Mouse (Mus musculus): Measurements from ENCODE around the gene Dtx1. TPM values are rescaled to one million over a fixed set of nuclear protein-coding genes. Genes with fewer than 3 reads are reported as not detected.

Dtx1 gene
- polyA plus RNA-seq, 1 experiment: 264 TPM

DNA sequence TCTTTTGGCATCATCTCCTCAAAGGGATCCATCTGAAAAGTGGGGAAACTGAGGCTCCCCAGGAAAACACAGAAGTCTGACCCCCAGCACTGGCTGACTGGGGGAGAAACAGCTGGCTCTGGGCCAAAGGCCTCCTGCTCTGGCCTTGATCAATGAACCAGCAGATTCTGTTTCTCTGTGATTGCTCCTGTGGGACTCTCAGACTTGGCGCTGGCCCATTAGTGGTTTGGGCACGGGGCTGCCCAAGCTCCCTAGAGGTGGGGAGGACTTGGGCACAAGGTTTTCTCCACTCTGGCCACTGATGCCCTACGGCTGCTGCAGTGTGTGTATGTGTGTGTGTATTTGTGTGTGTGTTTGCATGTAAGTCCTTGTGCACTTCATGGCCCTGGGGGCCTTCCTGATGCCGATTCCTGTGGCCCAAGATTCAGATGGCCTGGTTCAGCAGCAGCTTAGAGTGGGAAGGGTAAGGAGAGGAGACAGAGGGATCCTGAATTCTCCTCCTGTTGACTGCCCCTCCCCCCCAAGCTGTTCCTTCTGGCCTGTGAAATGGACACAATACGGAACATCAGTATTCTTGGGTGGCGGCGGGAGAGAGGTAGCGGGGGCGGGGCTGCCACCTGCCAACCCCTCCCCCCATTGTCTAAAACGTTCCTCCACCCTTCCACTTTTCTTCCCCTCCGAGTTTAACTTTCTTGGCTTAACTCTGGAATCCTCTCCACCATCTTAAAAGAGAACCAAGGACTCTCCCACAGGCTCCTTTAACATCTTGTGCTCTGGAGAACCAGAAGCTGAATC lies 10.5 kb downstream of the Dtx1 start:
- Histone ChIP-seq H3K27ac (ENCODE audit: insufficient read depth, low read length) (no peak overlapping the region), H3K4me1 (ENCODE audit: control insufficient read depth, insufficient read depth, insufficient read length) (peaks cover 39% of the 10 kb centered on the region), H3K4me3 (ENCODE audit: extremely low read depth, insufficient read depth, insufficient read length) (no peak overlapping the region), H3K36me3 (ENCODE audit: control insufficient read depth, insufficient read depth, low read length) (peaks cover 4% of the 10 kb centered on the region; the same call in 1 of the 2 replicates), H3K27me3 (ENCODE audit: control insufficient read depth, insufficient read depth, low read length) (no peaks in the 10 kb centered on the region)
- WGBS: 54% methylated on average over 11 of the region's 11 CpGs
- TF ChIP-seq POLR2A (IDR thresholded peaks at IDR 0.05; ENCODE audit: low read depth, low read length) (no peak), CTCF (IDR thresholded peaks at IDR 0.05; ENCODE audit: extremely low read depth, insufficient read depth, insufficient read length, insufficient replicate concordance) (no peak)
- no peak for DNase-seq (ENCODE audit: low read depth in 1 of 2, low spot score in 2 of 2)

DNA sequence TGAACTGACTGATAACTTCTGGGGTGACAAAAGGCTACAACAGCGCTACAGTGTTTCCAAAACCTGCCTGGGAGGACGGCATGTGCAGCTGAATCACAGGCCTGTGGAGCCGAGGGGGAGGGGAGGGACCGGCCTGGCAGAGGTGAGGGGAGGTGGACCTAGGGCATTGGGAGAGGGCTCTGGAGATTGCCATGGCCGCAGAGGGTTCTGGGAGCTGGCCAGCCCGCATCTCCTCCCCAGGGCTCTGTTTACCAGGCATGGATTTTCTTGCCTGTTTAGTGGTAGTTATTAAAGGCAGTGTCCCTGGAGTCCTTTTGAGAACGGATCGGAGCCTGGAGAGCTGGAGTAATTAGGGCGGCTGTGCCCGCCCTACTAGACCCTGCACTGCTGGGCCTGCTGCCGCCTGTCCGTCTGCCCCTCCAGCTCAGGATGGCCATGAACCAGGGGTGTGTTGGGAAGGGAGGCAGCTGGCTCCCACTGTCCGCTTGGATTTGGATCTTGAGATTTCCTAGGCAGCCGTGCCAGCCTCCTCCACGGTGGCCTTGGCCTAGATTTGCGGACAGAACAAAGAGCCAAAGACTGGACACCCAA lies 12.8 kb downstream of the Dtx1 start:
- H3K36me3 ChIP-seq (ENCODE audit: control insufficient read depth, insufficient read depth, low read length): peaks cover 7% of the 10 kb centered on the region; the same call in 1 of the 2 replicates
- H3K4me1 ChIP-seq (ENCODE audit: control insufficient read depth, insufficient read depth, insufficient read length): peaks cover 24% of the 10 kb centered on the region
- no peak overlapping the region for H3K4me3 ChIP-seq (ENCODE audit: extremely low read depth, insufficient read depth, insufficient read length)
- H3K27me3 ChIP-seq (ENCODE audit: control insufficient read depth, insufficient read depth, low read length): no peaks in the 10 kb centered on the region
- 76% methylated on average over 16 of the region's 16 CpGs for WGBS
- no peak for DNase-seq (ENCODE audit: low read depth in 1 of 2, low spot score in 2 of 2)
- no peak overlapping the region for H3K27ac ChIP-seq (ENCODE audit: insufficient read depth, low read length)
- TF ChIP-seq POLR2A (IDR thresholded peaks at IDR 0.05; ENCODE audit: low read depth, low read length): no peak
- TF ChIP-seq CTCF (IDR thresholded peaks at IDR 0.05; ENCODE audit: extremely low read depth, insufficient read depth, insufficient read length, insufficient replicate concordance): no peak

DNA sequence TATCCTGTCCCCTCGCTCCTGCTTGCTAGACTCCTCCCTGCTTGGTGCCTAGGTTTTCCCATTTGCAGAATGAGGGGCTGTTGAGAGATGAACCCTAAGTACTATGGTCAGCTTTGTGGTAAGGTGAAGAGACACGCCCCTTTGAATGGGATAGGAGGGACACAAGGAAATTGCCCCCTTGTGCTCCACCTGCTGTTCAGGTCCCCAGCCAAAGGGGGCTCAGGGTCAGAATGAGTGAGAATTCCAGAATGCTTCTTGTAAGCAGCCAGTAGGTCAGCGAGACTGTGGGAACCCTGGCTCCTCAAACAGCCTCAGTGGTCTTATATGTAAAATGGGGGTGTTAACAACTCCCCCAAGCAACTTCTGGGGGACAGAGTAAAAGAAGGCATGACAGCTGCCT lies 13.5 kb downstream of the Dtx1 start:
- Histone ChIP-seq H3K27ac (ENCODE audit: insufficient read depth, low read length) (no peak overlapping the region), H3K27me3 (ENCODE audit: control insufficient read depth, insufficient read depth, low read length) (no peaks in the 10 kb centered on the region), H3K4me1 (ENCODE audit: control insufficient read depth, insufficient read depth, insufficient read length) (peaks cover 19% of the 10 kb centered on the region; the same call in 1 of the 2 replicates), H3K36me3 (ENCODE audit: control insufficient read depth, insufficient read depth, low read length) (peaks cover 7% of the 10 kb centered on the region; the same call in 1 of the 2 replicates), H3K4me3 (ENCODE audit: extremely low read depth, insufficient read depth, insufficient read length) (no peak overlapping the region)
- TF ChIP-seq CTCF (IDR thresholded peaks at IDR 0.05; ENCODE audit: extremely low read depth, insufficient read depth, insufficient read length, insufficient replicate concordance) (no peak), POLR2A (IDR thresholded peaks at IDR 0.05; ENCODE audit: low read depth, low read length) (no peak)
- WGBS: 67% methylated on average over 3 of the region's 3 CpGs
- no peak for DNase-seq (ENCODE audit: low read depth in 1 of 2, low spot score in 2 of 2)

DNA sequence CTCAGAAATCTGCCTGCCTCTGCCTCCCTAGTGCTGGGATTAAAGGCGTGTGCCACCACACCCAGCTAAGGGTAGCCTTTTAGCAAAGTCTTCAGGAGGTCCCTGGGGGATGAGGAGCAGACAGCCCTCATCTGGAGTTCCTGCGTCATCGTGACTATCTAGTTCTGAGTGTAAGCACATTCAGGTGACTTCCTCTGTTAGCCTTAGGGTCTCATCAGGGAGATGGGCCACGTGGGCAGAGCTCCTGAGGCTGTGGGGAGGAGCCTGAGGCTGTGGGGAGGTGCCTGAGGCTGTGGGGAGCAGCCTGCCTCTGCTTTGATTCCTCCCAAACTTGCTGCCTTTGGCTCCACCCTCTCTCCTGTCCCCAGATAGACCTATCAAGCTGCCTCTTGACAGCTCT lies 14.9 kb downstream of the Dtx1 start:
- no peaks in the 10 kb centered on the region for H3K27me3 ChIP-seq (ENCODE audit: control insufficient read depth, insufficient read depth, low read length)
- DNase-seq (ENCODE audit: low read depth in 1 of 2, low spot score in 2 of 2): peak; percentile 67 to 85
- H3K4me3 ChIP-seq (ENCODE audit: extremely low read depth, insufficient read depth, insufficient read length): no peak overlapping the region
- no peak for TF ChIP-seq POLR2A (IDR thresholded peaks at IDR 0.05; ENCODE audit: low read depth, low read length)
- TF ChIP-seq CTCF (IDR thresholded peaks at IDR 0.05; ENCODE audit: extremely low read depth, insufficient read depth, insufficient read length, insufficient replicate concordance): no peak
- H3K36me3 ChIP-seq (ENCODE audit: control insufficient read depth, insufficient read depth, low read length): peaks cover 9% of the 10 kb centered on the region; the same call in 1 of the 2 replicates
- WGBS: 21% methylated on average over 4 of the region's 4 CpGs
- H3K4me1 ChIP-seq (ENCODE audit: control insufficient read depth, insufficient read depth, insufficient read length): peaks cover 29% of the 10 kb centered on the region; the same call in 1 of the 2 replicates
- peak overlapping the region; percentile 28; the same call in 1 of the 2 replicates for H3K27ac ChIP-seq (ENCODE audit: insufficient read depth, low read length)

DNA sequence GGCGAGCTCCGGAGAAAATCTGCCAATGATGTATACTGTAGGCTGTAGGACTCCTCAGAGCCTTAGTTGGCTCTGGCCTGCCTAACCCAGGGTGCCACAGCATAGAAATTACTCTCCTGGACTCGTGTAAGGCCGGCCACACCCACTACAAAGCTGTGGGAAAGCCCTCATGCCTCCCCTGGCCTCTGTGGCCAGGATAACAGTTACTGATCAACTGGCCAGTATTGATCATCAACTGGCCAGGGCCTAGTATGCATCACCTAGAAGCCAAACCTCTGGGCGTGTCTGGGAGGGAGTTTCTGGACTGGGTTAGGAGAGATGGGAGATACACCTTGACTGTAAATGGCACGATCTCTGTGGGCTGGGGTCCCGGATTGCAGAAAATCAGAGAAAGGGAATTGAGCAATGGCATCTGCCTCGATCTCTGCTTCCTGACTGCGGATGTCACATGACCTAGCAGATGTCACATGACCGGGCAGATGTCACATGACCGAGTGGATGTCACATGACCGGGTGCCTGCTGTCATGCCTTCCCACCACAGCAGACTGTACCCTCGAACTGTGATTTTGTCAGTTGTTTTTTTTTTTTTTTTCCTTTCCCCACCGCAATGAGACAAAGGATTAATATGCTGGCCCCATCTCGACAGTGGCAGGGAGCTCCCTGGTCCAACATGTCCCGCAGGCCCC lies 15.5 kb downstream of the Dtx1 start:
- peak; percentile 49 to 74 for DNase-seq (ENCODE audit: low read depth in 1 of 2, low spot score in 2 of 2)
- Histone ChIP-seq H3K27me3 (ENCODE audit: control insufficient read depth, insufficient read depth, low read length) (no peaks in the 10 kb centered on the region), H3K36me3 (ENCODE audit: control insufficient read depth, insufficient read depth, low read length) (peaks cover 8% of the 10 kb centered on the region; the same call in 1 of the 2 replicates), H3K4me3 (ENCODE audit: extremely low read depth, insufficient read depth, insufficient read length) (no peak overlapping the region), H3K27ac (ENCODE audit: insufficient read depth, low read length) (peak overlapping the region; percentile 40), H3K4me1 (ENCODE audit: control insufficient read depth, insufficient read depth, insufficient read length) (peaks cover 36% of the 10 kb centered on the region; the same call in 1 of the 2 replicates)
- 65% methylated on average over 16 of the region's 16 CpGs for WGBS
- TF ChIP-seq POLR2A (IDR thresholded peaks at IDR 0.05; ENCODE audit: low read depth, low read length): no peak
- no peak for TF ChIP-seq CTCF (IDR thresholded peaks at IDR 0.05; ENCODE audit: extremely low read depth, insufficient read depth, insufficient read length, insufficient replicate concordance)

DNA sequence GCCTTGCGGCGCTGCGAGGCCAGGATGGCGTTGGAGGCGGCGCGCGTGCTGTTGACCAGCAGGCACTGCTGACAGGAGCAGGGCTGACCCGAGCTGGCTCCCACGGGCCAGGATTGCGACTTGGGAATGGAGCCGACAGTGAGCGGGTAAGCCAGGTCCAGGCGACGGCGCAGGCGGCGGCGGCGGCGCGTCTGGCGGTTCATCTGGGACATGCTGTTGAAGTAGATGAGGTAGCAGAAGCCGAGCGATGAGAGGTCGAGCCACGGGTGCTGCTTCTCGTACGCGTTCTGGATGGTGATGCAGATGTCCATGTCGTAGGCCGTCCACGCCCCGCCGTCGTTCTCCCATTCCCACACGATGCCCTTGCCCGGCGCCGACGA lies 17.0 kb downstream of the Dtx1 start:
- peak overlapping the region; percentile 46; the same call in 1 of the 2 replicates for H3K4me3 ChIP-seq (ENCODE audit: extremely low read depth, insufficient read depth, insufficient read length)

More for the DNA sequence above, 17.0 kb downstream of the Dtx1 start:
- Histone ChIP-seq H3K4me1 (ENCODE audit: control insufficient read depth, insufficient read depth, insufficient read length) (peaks cover 46% of the 10 kb centered on the region; the same call in 1 of the 2 replicates), H3K36me3 (ENCODE audit: control insufficient read depth, insufficient read depth, low read length) (peaks cover 5% of the 10 kb centered on the region; the same call in 1 of the 2 replicates), H3K27me3 (ENCODE audit: control insufficient read depth, insufficient read depth, low read length) (no peaks in the 10 kb centered on the region), H3K27ac (ENCODE audit: insufficient read depth, low read length) (peak overlapping the region; percentile 80)
- no peak for TF ChIP-seq CTCF (IDR thresholded peaks at IDR 0.05; ENCODE audit: extremely low read depth, insufficient read depth, insufficient read length, insufficient replicate concordance)
- TF ChIP-seq POLR2A (IDR thresholded peaks at IDR 0.05; ENCODE audit: low read depth, low read length): no peak
- no peak for DNase-seq (ENCODE audit: low read depth in 1 of 2, low spot score in 2 of 2)
- WGBS: 24% methylated on average over 41 of the region's 41 CpGs
